Mouse (Mus musculus): Measurements from ENCODE around the gene Metrn. TPM values are rescaled to one million over a fixed set of nuclear protein-coding genes. Genes with fewer than 3 reads are reported as not detected.

Gene Metrn
- polyA plus RNA-seq, 1 experiment from 2014 or later = 20.3 TPM

DNA sequence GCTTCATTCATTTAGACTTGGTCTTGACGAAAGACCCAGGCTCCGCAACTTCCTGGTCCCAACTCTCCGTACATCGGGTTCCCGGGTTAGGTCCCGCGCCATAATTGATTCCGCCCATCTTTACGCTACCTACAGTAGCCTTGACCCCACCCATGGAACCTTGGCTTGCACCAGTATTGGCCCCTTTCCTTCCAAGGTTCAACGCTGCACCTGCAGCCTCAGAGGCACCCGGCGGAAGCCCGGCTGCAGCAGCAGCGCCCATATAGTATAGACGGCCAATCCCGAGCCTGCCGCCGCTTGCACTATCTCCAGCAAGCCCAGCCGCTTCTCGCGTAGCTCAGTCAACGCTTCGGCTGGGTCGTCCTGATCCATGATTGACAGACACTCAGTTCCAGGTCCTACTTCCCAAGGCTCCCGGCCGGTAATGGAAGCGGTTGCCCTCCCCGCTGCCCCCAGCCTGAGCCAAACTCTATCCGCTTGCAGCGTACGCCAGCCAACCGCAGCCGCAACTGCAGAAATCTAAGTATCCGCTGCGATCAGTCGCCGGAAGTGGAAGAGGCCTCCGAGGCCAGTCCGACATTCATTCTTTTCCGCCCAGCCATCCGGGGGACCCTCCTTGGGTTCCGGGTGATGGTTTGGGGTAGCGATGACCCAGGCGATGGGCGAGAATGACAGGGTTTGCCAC is 5.0 kb downstream of the Metrn start:
- peak; percentile 91 for DNase-seq (ENCODE audit: low spot score)
- Histone ChIP-seq H3K27ac (ENCODE audit: low read depth, low read length) (peak overlapping the region; percentile 94), H3K9me3 (ENCODE audit: control insufficient read depth, low read length) (no peaks in the 10 kb centered on the region), H3K27me3 (ENCODE audit: control insufficient read depth, insufficient read depth, low read length) (no peaks in the 10 kb centered on the region), H3K36me3 (ENCODE audit: control insufficient read depth, insufficient read depth, low read length) (no peaks in the 10 kb centered on the region; the same call in none of the 2 replicates), H3K9ac (ENCODE audit: low read length) (peak overlapping the region; percentile 90), H3K4me3 (ENCODE audit: low read depth, low read length) (peak overlapping the region; percentile 75), H3K4me2 (ENCODE audit: low read depth, low read length, severe bottlenecking) (peak overlapping the region; percentile 93), H3K4me1 (replicated peaks; ENCODE audit: control insufficient read depth, insufficient read depth, low read length) (peaks cover 37% of the 10 kb centered on the region)
- WGBS = under 1% methylated on average over 45 of the region's 45 CpGs
- peak; percentile 49 for ATAC-seq (replicated peaks; ENCODE audit: low FRiP score)

DNA sequence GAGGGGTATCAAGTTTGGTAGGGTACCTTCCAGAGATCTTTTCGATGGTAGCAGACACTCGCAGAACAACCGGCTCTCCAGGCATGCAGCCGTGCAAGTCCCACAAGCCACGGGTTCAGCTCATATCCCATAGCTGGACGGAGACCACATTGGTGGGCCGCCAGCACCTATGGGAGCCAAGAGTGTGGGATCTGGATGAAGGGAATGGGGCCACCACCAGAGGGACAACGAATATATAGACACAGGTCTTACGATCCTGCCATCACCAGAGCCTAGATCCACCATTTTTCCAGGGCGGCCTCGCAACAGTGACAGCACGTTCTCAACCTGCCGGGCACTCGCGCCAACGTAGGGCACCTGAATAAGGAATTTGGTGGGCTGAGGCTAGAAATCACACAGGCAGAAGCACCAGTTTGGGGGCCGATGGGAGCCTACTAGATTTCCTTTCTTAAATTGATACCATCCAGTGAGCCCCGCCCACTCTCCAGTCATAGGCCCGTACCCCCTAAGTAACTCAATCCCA is 5.6 kb downstream of the Metrn start:
- H3K9me3 ChIP-seq (ENCODE audit: control insufficient read depth, low read length) = no peaks in the 10 kb centered on the region
- 30% methylated on average over 19 of the region's 19 CpGs for WGBS
- H3K4me1 ChIP-seq (replicated peaks; ENCODE audit: control insufficient read depth, insufficient read depth, low read length) = peaks cover 37% of the 10 kb centered on the region
- no peaks in the 10 kb centered on the region for H3K27me3 ChIP-seq (ENCODE audit: control insufficient read depth, insufficient read depth, low read length)
- no peaks in the 10 kb centered on the region; the same call in none of the 2 replicates for H3K36me3 ChIP-seq (ENCODE audit: control insufficient read depth, insufficient read depth, low read length)
- H3K9ac ChIP-seq (ENCODE audit: low read length) = peak overlapping the region; percentile 90
- ATAC-seq (replicated peaks; ENCODE audit: low FRiP score) = no peak
- H3K4me3 ChIP-seq (ENCODE audit: low read depth, low read length) = peak overlapping the region; percentile 75
- DNase-seq (ENCODE audit: low spot score) = peak; percentile 56
- peak overlapping the region; percentile 94 for H3K27ac ChIP-seq (ENCODE audit: low read depth, low read length)
- peak overlapping the region; percentile 93 for H3K4me2 ChIP-seq (ENCODE audit: low read depth, low read length, severe bottlenecking)

DNA sequence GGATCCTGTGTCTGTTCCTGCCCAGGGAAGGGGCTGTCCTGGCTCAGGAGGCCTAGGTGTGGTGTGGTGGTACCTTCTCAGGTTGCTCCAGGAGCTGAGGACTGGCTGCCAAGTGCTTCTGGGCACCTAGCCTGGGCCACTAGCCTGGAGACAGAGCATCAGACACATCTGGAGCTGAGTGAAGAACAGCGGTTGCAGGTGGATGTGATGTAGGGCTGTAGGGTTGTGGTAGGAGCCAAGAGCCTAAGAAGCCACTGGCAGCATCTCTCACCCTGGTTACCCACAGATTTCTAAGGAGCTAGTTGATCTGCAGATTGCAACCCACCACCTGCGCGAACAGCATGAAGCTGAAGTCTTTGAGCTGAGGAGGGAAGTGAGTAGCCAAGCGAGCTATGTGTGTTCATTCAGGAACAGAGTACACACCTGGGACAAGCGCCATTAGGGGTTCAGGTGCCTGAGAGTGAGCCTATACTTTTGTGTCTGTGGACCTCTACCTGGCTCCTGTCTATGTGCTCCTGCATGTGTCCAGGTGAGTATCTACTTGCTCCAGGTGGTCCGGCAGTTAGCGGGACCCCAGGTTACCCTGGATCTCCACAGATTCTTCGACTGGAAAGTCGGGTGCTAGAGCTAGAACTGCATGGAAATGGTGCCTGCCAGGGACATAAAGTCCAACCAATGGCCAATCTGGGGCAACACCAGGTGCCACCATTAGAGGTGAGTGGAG is 10.0 kb downstream of the Metrn start:
- peaks cover 18% of the 10 kb centered on the region for H3K4me1 ChIP-seq (replicated peaks; ENCODE audit: control insufficient read depth, insufficient read depth, low read length)
- no peaks in the 10 kb centered on the region for H3K9me3 ChIP-seq (ENCODE audit: control insufficient read depth, low read length)
- no peak overlapping the region for H3K9ac ChIP-seq (ENCODE audit: low read length)
- ATAC-seq (replicated peaks; ENCODE audit: low FRiP score) (no peak), DNase-seq (ENCODE audit: low spot score) (no peak)
- no peak overlapping the region for H3K27ac ChIP-seq (ENCODE audit: low read depth, low read length)
- H3K36me3 ChIP-seq (ENCODE audit: control insufficient read depth, insufficient read depth, low read length) = no peaks in the 10 kb centered on the region; the same call in none of the 2 replicates
- WGBS = 89% methylated on average over 9 of the region's 9 CpGs
- no peak overlapping the region for H3K4me2 ChIP-seq (ENCODE audit: low read depth, low read length, severe bottlenecking)
- no peaks in the 10 kb centered on the region for H3K27me3 ChIP-seq (ENCODE audit: control insufficient read depth, insufficient read depth, low read length)
- H3K4me3 ChIP-seq (ENCODE audit: low read depth, low read length) = no peak overlapping the region

DNA sequence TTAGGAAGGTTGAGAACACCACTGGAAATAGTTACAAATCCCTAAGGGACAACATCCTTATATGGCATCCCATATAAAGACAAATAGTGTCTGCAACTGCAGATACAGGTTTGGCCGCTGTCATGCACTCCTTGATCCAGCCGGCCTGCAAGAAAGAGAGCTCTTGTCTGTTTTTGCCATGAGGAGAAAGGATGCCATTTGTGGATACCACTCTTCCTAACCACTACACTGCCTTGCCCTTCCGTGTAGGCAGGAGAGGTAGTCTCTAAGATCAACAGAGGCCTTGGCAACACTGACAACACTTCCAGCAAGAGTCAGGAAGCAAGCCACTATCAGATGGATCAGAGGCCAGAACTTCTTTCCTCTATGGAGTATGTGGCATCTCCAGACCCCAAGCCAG is 10.7 kb downstream of the Metrn start, which contains the start of gene Ccdc78:
Gene Ccdc78 (plus strand): TSS at position 301 of the 400 bp plus-strand sequence.
- no peaks in the 10 kb centered on the region for H3K9me3 ChIP-seq (ENCODE audit: control insufficient read depth, low read length)
- H3K27ac ChIP-seq (ENCODE audit: low read depth, low read length) = peak within 1 kb of the TSS; percentile 91
- DNase-seq (ENCODE audit: low spot score) = no peak
- 82% methylated on average over 3 of the region's 3 CpGs for WGBS
- peak within 1 kb of the TSS; percentile 71 for H3K4me2 ChIP-seq (ENCODE audit: low read depth, low read length, severe bottlenecking)
- peak within 1 kb of the TSS; percentile 69 for H3K4me3 ChIP-seq (ENCODE audit: low read depth, low read length)
- peaks cover 16% of the 10 kb centered on the region for H3K4me1 ChIP-seq (replicated peaks; ENCODE audit: control insufficient read depth, insufficient read depth, low read length)
- H3K9ac ChIP-seq (ENCODE audit: low read length) = peak within 1 kb of the TSS; percentile 80
- H3K36me3 ChIP-seq (ENCODE audit: control insufficient read depth, insufficient read depth, low read length) = no peaks in the 10 kb centered on the region; the same call in none of the 2 replicates
- no peaks in the 10 kb centered on the region for H3K27me3 ChIP-seq (ENCODE audit: control insufficient read depth, insufficient read depth, low read length)
- no peak for ATAC-seq (replicated peaks; ENCODE audit: low FRiP score)

DNA sequence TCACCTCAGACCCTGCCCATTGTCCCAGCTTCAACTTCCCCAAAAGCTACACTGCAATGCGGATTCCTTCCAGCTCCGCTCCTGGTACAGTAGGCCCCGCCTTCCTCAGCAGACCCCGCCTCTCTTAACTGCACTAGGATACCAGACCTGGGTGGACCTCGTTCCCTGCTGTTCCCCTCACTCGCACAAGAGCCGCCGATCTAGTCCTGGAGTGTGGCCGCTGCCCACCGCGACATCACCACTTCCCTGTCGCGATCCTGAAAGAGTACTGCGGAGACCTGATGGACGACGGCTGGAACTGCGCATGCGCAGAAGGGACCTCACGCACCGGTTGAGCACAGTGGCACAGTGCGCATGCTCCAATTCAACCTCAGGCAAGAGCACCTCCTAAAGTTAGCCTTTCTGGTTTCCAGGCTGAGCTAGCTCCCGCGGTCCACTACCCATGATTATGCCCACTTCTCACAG is 11.6 kb downstream of the Metrn start, which contains the start of gene Haghl:
Gene Haghl (minus strand): TSS at position 393 of the 465 bp plus-strand sequence.
- DNase-seq (ENCODE audit: low spot score) (peak; percentile 98), ATAC-seq (replicated peaks; ENCODE audit: low FRiP score) (peak; percentile 86)
- Histone ChIP-seq H3K4me2 (ENCODE audit: low read depth, low read length, severe bottlenecking) (peak within 1 kb of the TSS; percentile 71), H3K27me3 (ENCODE audit: control insufficient read depth, insufficient read depth, low read length) (no peaks in the 10 kb centered on the region), H3K4me3 (ENCODE audit: low read depth, low read length) (peak within 1 kb of the TSS; percentile 69), H3K27ac (ENCODE audit: low read depth, low read length) (peak within 1 kb of the TSS; percentile 91), H3K4me1 (replicated peaks; ENCODE audit: control insufficient read depth, insufficient read depth, low read length) (peaks cover 10% of the 10 kb centered on the region), H3K9me3 (ENCODE audit: control insufficient read depth, low read length) (no peaks in the 10 kb centered on the region), H3K36me3 (ENCODE audit: control insufficient read depth, insufficient read depth, low read length) (no peaks in the 10 kb centered on the region; the same call in none of the 2 replicates), H3K9ac (ENCODE audit: low read length) (peak within 1 kb of the TSS; percentile 80)
- under 1% methylated on average over 23 of the region's 23 CpGs for WGBS

DNA sequence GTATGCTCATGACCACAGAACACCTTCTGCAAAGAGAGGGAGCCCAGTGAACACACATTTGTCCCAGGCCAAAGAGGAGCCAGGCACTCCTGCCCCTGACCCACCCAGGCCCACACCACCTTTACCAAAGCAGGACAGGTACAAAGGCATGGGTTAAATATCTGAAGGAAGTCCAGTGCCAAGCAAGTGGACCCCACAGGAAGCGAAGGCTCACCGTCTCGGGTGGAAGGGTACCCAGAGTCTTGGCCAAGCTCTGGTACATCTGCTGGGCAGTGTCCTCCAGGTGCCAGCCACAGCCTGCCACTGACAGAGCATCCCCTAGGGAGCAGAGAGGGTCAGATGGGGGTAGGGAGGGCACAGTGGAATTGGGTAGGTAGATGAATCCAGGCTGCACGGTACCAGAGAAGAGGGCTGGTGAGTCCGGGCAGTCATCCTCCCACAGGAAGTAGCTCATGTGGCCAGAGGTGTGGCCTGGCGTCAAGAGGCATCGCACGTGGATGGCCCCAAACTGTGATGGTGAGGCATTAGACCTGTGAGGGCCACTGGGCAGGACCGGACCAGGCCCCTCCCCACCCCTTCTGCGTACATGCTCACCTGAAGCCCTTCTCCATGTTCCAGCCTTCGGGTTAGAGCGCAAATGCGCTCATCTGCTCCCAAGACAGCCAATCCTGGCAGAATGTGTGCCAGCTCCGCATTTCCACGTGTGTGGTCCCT is 12.9 kb downstream of the Metrn start:
- no peaks in the 10 kb centered on the region for H3K9me3 ChIP-seq (ENCODE audit: control insufficient read depth, low read length)
- 87% methylated on average over 15 of the region's 15 CpGs for WGBS
- peaks cover 10% of the 10 kb centered on the region for H3K4me1 ChIP-seq (replicated peaks; ENCODE audit: control insufficient read depth, insufficient read depth, low read length)
- H3K27me3 ChIP-seq (ENCODE audit: control insufficient read depth, insufficient read depth, low read length) = no peaks in the 10 kb centered on the region
- peak overlapping the region; percentile 71 for H3K4me2 ChIP-seq (ENCODE audit: low read depth, low read length, severe bottlenecking)
- H3K36me3 ChIP-seq (ENCODE audit: control insufficient read depth, insufficient read depth, low read length) = no peaks in the 10 kb centered on the region; the same call in none of the 2 replicates
- H3K27ac ChIP-seq (ENCODE audit: low read depth, low read length) = no peak overlapping the region
- peak overlapping the region; percentile 80 for H3K9ac ChIP-seq (ENCODE audit: low read length)
- ATAC-seq (replicated peaks; ENCODE audit: low FRiP score) (no peak), DNase-seq (ENCODE audit: low spot score) (no peak)
- H3K4me3 ChIP-seq (ENCODE audit: low read depth, low read length) = peak overlapping the region; percentile 69

DNA sequence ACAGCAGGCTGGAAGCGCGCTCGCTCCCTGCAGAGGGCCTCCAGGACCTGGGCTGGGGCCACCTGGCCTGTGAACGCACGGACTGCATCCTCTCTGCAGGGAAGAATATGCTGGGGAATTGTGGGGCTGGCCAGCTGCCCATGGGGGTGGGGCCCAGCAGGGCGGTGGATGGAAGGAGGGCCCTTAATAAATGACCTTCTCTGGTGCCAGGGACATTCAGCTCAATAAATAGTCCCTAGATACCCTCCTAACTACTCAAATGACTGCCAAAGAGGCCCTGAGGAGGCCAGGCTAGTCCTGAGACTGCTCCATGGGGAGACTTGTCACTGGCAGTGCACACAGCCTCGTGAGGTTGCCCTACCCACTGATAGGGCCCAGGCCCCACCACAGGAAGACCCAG is 13.8 kb downstream of the Metrn start:
- no peak for DNase-seq (ENCODE audit: low spot score)
- Histone ChIP-seq H3K27ac (ENCODE audit: low read depth, low read length) (no peak overlapping the region), H3K36me3 (ENCODE audit: control insufficient read depth, insufficient read depth, low read length) (no peaks in the 10 kb centered on the region; the same call in none of the 2 replicates), H3K4me2 (ENCODE audit: low read depth, low read length, severe bottlenecking) (no peak overlapping the region), H3K4me3 (ENCODE audit: low read depth, low read length) (no peak overlapping the region; the same call in 1 of the 2 replicates), H3K27me3 (ENCODE audit: control insufficient read depth, insufficient read depth, low read length) (no peaks in the 10 kb centered on the region), H3K9ac (ENCODE audit: low read length) (peak overlapping the region; percentile 23; the same call in 1 of the 2 replicates), H3K9me3 (ENCODE audit: control insufficient read depth, low read length) (no peaks in the 10 kb centered on the region), H3K4me1 (replicated peaks; ENCODE audit: control insufficient read depth, insufficient read depth, low read length) (peaks cover 10% of the 10 kb centered on the region)
- WGBS = 83% methylated on average over 7 of the region's 7 CpGs
- ATAC-seq (replicated peaks; ENCODE audit: low FRiP score) = no peak

DNA sequence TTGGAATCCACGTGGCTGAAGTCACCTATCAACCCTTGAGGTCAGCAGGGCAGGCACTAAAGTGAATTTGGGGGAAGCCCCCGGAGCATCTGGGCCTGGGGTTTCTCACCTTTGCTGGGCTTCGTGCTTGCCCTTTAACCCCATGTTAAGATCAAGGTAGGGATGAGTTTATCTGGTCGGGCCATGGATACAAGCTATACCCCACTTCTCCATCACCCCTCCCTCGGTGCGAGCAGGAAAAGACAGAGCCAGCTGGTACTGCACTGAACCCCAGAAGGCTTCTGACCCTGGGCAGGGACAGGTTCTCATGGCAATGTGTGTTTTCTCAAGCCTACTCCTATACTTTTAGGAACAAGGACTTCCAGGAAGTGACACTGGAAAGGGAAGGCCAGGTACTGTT is 15.6 kb downstream of the Metrn start:
- Histone ChIP-seq H3K4me2 (ENCODE audit: low read depth, low read length, severe bottlenecking) (no peak overlapping the region), H3K4me1 (replicated peaks; ENCODE audit: control insufficient read depth, insufficient read depth, low read length) (peaks cover 10% of the 10 kb centered on the region), H3K36me3 (ENCODE audit: control insufficient read depth, insufficient read depth, low read length) (no peaks in the 10 kb centered on the region), H3K9ac (ENCODE audit: low read length) (no peak overlapping the region), H3K9me3 (ENCODE audit: control insufficient read depth, low read length) (no peaks in the 10 kb centered on the region), H3K27ac (ENCODE audit: low read depth, low read length) (no peak overlapping the region), H3K27me3 (ENCODE audit: control insufficient read depth, insufficient read depth, low read length) (no peaks in the 10 kb centered on the region), H3K4me3 (ENCODE audit: low read depth, low read length) (no peak overlapping the region)
- WGBS = 80% methylated on average over 6 of the region's 6 CpGs
- DNase-seq (ENCODE audit: low spot score) (no peak), ATAC-seq (replicated peaks; ENCODE audit: low FRiP score) (no peak)
